Mouse (Mus musculus) limb, embryonic 10.5 days (tissue): ENCODE data around the gene Enkd1. TPM values are rescaled to one million over a fixed set of nuclear protein-coding genes. Genes with fewer than 3 reads are reported as not detected.

ENCODE experiments used
- DNase-seq: peaks from one replicate; pipeline ENCODE4 v3.0.0-alpha.2; 2017; ENCODE audit warnings: low spot score
- H3K27ac ChIP-seq: fragments of 300-500 bp; sonication (generic); 2 replicates; pipeline ENCODE4 v1.5.1; 2016; ENCODE audit warnings: mild to moderate bottlenecking
- H3K27me3 ChIP-seq: fragments of 300-500 bp; sonication (generic); 2 replicates; pipeline ENCODE4 v1.6.1; 2016; ENCODE audit warnings: low read depth, mild to moderate bottlenecking; ENCODE audit not compliant: poor library complexity, severe bottlenecking
- H3K36me3 ChIP-seq: fragments of 300-500 bp; sonication (generic); 2 replicates; pipeline ENCODE4 v1.6.1; 2016; ENCODE audit warnings: mild to moderate bottlenecking, moderate library complexity
- H3K4me1 ChIP-seq: fragments of 300-500 bp; sonication (generic); 2 replicates; pipeline ENCODE4 v1.6.1; 2016
- H3K4me3 ChIP-seq: fragments of 300-500 bp; sonication (generic); 2 replicates; pipeline ENCODE4 v1.5.1; 2016; ENCODE audit warnings: mild to moderate bottlenecking, moderate library complexity
- H3K9me3 ChIP-seq: fragments of 300-500 bp; sonication (generic); replicated peaks from 2 replicates; pipeline ENCODE4 v1.6.1; 2016; ENCODE audit warnings: mild to moderate bottlenecking
- WGBS: fragments of 180-500 bp; shearing (Covaris S2); methylation state at CpG from one replicate; pipeline ENCODE4 v1.1.7; 2016; 5-methylcytosine and 5-hydroxymethylcytosine counted together
- polyA plus RNA-seq: library from polyadenylated mRNA; unstranded; fragments of >200 nt; fragmentation: Nextera tagmentation; extraction: Ambion mirVana; gene quantifications from 2 replicates; pipeline ENCODE4 v1.2.1, GENCODE M21; 2016

Gene Enkd1
- polyA plus RNA-seq, 1 experiment from 2014 or later = 47.0 TPM

DNA sequence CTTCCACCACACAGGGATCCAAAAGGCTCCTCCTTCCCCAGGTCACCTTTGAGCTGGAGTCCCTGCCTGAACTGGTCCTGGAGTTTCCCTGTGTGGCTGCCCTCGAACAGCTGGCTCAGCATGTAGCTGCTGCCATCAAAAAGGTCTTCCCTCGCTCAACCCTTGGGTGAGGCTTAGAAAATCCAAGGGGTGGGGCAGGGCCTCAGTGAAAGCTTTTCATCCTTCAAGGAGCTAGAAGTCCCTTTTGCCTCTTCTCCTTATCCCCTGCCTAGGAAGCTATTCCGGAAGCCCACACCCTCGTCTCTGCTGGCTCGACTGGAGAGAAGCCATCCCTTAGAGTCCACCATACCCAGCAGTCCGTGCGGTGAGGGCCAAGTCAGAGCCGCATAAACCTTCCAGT is 20.5 kb downstream of the Enkd1 start:
- H3K9me3 ChIP-seq = no peaks in the 10 kb centered on the region
- no peak overlapping the region for H3K4me3 ChIP-seq
- peaks cover 10% of the 10 kb centered on the region; the same call in 1 of the 2 replicates for H3K27me3 ChIP-seq
- peaks cover 21% of the 10 kb centered on the region for H3K36me3 ChIP-seq
- peaks cover 16% of the 10 kb centered on the region for H3K4me1 ChIP-seq
- H3K27ac ChIP-seq = no peak overlapping the region
- WGBS = 72% methylated on average over 8 of the region's 8 CpGs
- no peak for DNase-seq

DNA sequence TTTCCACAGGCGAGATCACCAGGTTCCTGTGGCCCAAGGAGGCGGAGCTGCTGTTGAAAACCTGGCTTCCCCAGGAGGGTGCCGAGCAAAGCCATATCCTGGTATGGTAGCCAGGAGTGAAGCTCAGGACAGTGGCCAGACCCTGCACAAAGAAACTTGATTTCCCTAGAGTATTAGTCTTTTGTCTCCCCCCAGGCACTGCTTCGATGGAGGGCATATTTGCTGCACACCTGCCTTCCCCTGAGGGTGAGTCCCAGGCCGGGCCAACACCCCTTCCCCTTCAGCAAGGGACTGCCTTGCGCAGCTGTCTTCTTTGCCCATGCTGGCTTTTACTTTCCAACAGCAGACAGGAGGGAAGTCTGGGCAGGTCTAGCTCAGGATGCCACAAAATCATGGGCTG is 21.5 kb downstream of the Enkd1 start:
- Histone ChIP-seq H3K4me1 (peaks cover 16% of the 10 kb centered on the region), H3K27me3 (peaks cover 10% of the 10 kb centered on the region; the same call in 1 of the 2 replicates), H3K27ac (no peak overlapping the region), H3K36me3 (peaks cover 31% of the 10 kb centered on the region), H3K4me3 (no peak overlapping the region), H3K9me3 (no peaks in the 10 kb centered on the region)
- WGBS = 76% methylated on average over 6 of the region's 6 CpGs
- DNase-seq = no peak

DNA sequence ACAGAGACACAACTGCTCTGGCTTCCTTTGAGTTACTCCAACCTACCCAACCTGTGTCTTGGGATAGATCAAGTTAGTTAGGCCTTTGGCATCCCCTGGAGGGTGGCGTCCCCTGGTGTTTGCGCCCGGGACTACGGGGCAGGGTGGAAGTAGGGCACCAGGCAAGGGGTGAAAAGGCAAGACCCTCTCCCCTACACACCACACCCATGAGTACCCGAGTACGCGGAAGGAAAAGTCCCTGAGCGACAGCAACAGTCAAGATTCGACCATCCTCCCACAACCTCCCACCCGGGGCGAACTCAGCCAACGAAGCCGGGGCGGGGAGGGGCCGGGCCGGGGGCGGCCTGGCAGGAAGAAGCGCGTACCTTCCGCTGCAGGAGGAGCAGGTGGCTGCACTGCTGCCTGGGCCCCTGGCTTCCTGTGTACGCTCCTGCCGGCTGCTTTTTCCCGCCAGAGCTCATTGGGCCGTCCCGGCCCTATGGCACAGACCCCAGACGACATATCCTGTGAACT is 22.2 kb downstream of the Enkd1 start, which contains the start of gene Carmil2:
Gene Carmil2, plus strand, starts transcription at position 479 of the 513 bp plus-strand sequence.
- Histone ChIP-seq H3K36me3 (peaks cover 38% of the 10 kb centered on the region), H3K4me1 (peaks cover 16% of the 10 kb centered on the region), H3K27me3 (peaks cover 10% of the 10 kb centered on the region; the same call in 1 of the 2 replicates), H3K4me3 (peak within 1 kb of the TSS; percentile 37), H3K27ac (peak within 1 kb of the TSS; percentile 61; the same call in 1 of the 2 replicates), H3K9me3 (no peaks in the 10 kb centered on the region)
- 13% methylated on average over 26 of the region's 26 CpGs for WGBS
- peak; percentile 67 for DNase-seq

DNA sequence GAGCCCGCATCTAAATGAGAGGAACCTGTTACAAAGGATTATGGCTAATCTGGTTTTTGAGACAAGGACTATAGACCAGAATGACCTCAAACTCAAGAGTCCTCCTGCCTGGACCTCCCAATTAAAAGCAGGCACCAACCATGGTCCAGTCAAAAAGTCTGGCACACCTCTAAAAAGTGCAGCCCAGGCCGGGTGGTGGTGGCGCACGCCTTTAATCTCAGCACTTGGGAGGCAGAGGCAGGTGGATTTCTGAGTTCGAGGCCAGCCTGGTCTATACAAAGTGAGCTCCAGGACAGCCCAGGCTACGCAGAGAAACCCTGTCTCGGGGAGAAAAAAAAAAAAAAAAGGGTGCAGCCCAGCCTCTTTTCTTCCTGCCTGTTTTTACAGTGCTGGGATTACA is 22.7 kb downstream of the Enkd1 start:
- Histone ChIP-seq H3K27me3 (peaks cover 10% of the 10 kb centered on the region; the same call in 1 of the 2 replicates), H3K4me3 (peak overlapping the region; percentile 37; the same call in 1 of the 2 replicates), H3K4me1 (peaks cover 16% of the 10 kb centered on the region), H3K9me3 (no peaks in the 10 kb centered on the region), H3K36me3 (peaks cover 43% of the 10 kb centered on the region), H3K27ac (no peak overlapping the region)
- DNase-seq = no peak
- WGBS = 79% methylated on average over 7 of the region's 7 CpGs

DNA sequence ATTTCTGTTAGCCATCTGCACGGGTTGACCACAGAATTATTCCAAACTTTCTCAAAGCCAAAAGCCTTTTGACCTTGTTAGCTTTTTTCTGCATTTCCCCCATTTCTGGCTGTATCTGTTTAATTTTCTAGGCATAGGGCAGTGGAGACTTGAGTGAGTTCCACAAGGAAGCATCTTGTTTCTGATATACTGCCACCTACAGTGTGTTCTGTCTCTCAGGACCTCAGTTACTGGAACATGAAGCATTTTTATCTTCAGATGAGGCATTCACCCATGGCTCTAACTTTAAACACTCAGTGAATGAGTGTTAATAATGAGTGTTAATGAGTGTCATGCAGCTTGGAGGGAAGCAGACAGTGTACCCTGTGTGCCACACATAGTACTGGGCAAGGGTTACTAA is 30.1 kb downstream of the Enkd1 start:
- WGBS = 95% methylated on average over 1 of the region's 1 CpGs
- no peak for DNase-seq
- H3K9me3 ChIP-seq = no peaks in the 10 kb centered on the region
- H3K27ac ChIP-seq = no peak overlapping the region
- no peak overlapping the region for H3K4me3 ChIP-seq
- H3K36me3 ChIP-seq = peaks cover 98% of the 10 kb centered on the region
- no peaks in the 10 kb centered on the region for H3K4me1 ChIP-seq
- H3K27me3 ChIP-seq = no peaks in the 10 kb centered on the region

DNA sequence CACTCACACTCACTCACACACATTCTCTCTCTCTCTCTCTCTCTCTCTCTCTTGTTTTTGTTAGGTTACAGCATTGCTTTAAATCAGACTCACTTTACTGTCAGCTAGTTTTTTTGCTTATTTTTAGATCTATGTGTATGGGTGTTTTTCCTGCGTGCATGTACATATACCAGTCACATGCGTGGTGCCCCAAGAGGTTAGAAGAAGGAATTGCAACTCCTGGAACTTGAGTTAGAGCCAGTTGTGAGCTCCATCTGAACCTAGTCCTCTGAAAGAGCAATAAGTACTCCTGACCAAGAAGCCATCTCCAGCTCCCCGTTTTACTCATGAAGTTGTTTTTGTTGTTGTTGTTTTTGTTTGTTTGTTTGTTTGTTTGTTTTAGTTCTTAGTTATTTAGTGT is 46.8 kb downstream of the Enkd1 start:
- DNase-seq = no peak
- Histone ChIP-seq H3K36me3 (peaks cover 64% of the 10 kb centered on the region), H3K27ac (no peak overlapping the region), H3K4me1 (no peaks in the 10 kb centered on the region), H3K4me3 (no peak overlapping the region), H3K27me3 (no peaks in the 10 kb centered on the region), H3K9me3 (no peaks in the 10 kb centered on the region)
- 91% methylated on average over 3 of the region's 3 CpGs for WGBS

DNA sequence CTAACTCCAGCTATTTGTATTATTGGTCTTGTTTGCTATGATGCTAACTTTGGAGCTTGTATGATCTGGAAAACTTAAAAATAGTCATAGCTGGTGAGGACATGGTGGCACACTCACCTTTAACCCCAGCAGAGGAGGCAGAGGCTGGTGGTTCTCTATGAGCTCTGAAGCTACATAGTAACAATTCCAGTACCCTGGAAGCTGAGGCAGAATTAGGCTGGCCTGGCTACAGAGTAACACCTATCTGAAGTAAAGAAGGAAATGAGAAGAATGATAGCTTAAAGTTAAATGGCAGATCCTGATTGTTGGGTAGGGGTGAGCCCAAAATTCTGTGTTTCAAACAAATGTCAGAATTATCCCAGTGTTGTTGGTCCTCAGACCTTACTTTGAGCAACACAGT is 50.4 kb downstream of the Enkd1 start:
- H3K27me3 ChIP-seq = no peaks in the 10 kb centered on the region
- H3K36me3 ChIP-seq = peaks cover 62% of the 10 kb centered on the region
- no peaks in the 10 kb centered on the region for H3K9me3 ChIP-seq

More for the DNA sequence above, 50.4 kb downstream of the Enkd1 start:
- no peak for DNase-seq
- no peak overlapping the region for H3K27ac ChIP-seq
- H3K4me3 ChIP-seq = no peak overlapping the region
- no peaks in the 10 kb centered on the region for H3K4me1 ChIP-seq

Other genes with a start within 250 kb of the Enkd1 start
- gene Tppp3, start 236.7 kb downstream of the Enkd1 start, polyA plus RNA-seq = 8.4 and 13.5 TPM in 2 replicates
- gene Zdhhc1, start 211.3 kb downstream of the Enkd1 start, polyA plus RNA-seq = 18.9 and 25.3 TPM in 2 replicates
- gene Hsd11b2, start 189.5 kb downstream of the Enkd1 start, polyA plus RNA-seq = 78.2 and 83.2 TPM in 2 replicates
- gene Atp6v0d1, start 142.2 kb downstream of the Enkd1 start, polyA plus RNA-seq = 58.3 and 68.6 TPM in 2 replicates
- 17.5 and 18.0 TPM in 2 replicates for gene Ripor1, start 103.0 kb downstream of the Enkd1 start, polyA plus RNA-seq
- gene Ctcf, start 71.6 kb downstream of the Enkd1 start, polyA plus RNA-seq = 132 and 157 TPM in 2 replicates
- 0.39 and 0.69 TPM in 2 replicates for gene Agrp, start 70.8 kb downstream of the Enkd1 start, polyA plus RNA-seq
- gene Carmil2, start 21.9 kb downstream of the Enkd1 start, polyA plus RNA-seq = 0.33 and 0.51 TPM in 2 replicates
- 66.1 and 74.3 TPM in 2 replicates for gene Acd, start 7.1 kb downstream of the Enkd1 start, polyA plus RNA-seq
- 11.8 and 12.2 TPM in 2 replicates for gene Pard6a, start 7.1 kb downstream of the Enkd1 start, polyA plus RNA-seq
- not detected in 2 replicates for gene 4933405L10Rik, start 555 bp downstream of the Enkd1 start, polyA plus RNA-seq
- 25.4 and 29.8 TPM in 2 replicates for gene Gfod2, start 50.5 kb upstream of the Enkd1 start, polyA plus RNA-seq
- 11.5 and 14.9 TPM in 2 replicates for gene Ranbp10, start 119.1 kb upstream of the Enkd1 start, polyA plus RNA-seq
- 0.10 and 0.14 TPM in 2 replicates for gene Tsnaxip1, start 119.5 kb upstream of the Enkd1 start, polyA plus RNA-seq
- 45.6 and 49.0 TPM in 2 replicates for gene Cenpt, start 145.1 kb upstream of the Enkd1 start, polyA plus RNA-seq
- gene Thap11, start 146.9 kb upstream of the Enkd1 start, polyA plus RNA-seq = 85.7 and 90.8 TPM in 2 replicates
- gene Nutf2, start 152.4 kb upstream of the Enkd1 start, polyA plus RNA-seq = 379 and 438 TPM in 2 replicates
- gene Edc4, start 172.7 kb upstream of the Enkd1 start, polyA plus RNA-seq = 75.1 and 76.6 TPM in 2 replicates
- gene Nrn1l, start 185.4 kb upstream of the Enkd1 start, polyA plus RNA-seq = 0.41 TPM in 1 of 2 replicates, not detected in the other
- gene Pskh1, start 192.2 kb upstream of the Enkd1 start, polyA plus RNA-seq = 34.4 and 45.9 TPM in 2 replicates
- 1.6 and 2.0 TPM in 2 replicates for gene Ctrl, start 225.7 kb upstream of the Enkd1 start, polyA plus RNA-seq
- gene Psmb10, start 230.2 kb upstream of the Enkd1 start, polyA plus RNA-seq = 28.9 and 40.3 TPM in 2 replicates
- 2.0 and 2.1 TPM in 2 replicates for gene Lcat, start 235.2 kb upstream of the Enkd1 start, polyA plus RNA-seq